Mouse (Mus musculus): ENCODE data around the gene Kank1.

DNA sequence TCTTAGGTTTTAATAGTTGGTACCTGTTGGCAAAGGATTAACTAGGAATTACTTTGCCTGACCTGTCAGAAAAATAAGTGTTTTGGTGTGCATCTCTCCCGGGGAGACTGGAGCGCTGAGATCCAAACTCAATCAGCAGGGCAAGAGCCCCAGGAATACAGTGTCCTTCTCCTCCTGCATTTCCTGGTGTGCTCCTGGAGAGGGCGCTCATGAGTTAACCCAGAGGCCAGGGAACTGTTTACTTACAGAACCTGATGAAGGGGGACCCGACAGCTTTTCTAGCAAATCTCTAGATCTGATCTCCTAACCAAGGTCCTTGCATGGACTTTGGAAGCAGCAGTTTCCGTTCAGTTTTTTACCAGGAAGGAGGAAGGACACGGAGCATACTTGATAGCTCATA is 90.9 kb downstream of the Kank1 start:
- TF ChIP-seq CTCF (IDR thresholded peaks at IDR 0.05; ENCODE audit: low read depth): peak; percentile 33
- TF ChIP-seq EP300 (IDR thresholded peaks at IDR 0.05; ENCODE audit: low read depth): no peak
